Mouse (Mus musculus): Measurements from ENCODE around the gene Hspb2.

Hspb2 gene

GRCm38 (mm10) chr9:50714188-50714587 is 38.0 kb downstream of the Hspb2 start:
- no peak for DNase-seq (ENCODE audit: low read depth, low spot score)

GRCm38 (mm10) chr9:50711337-50711736 is 40.8 kb downstream of the Hspb2 start:
- no peak for DNase-seq (ENCODE audit: low read depth, low spot score)

GRCm38 (mm10) chr9:50709108-50709507 is 43.0 kb downstream of the Hspb2 start:
- peak; percentile 44 for DNase-seq (ENCODE audit: low read depth, low spot score)

- DNase-seq (ENCODE audit: low read depth, low spot score) = no peak
Observed at GRCm38 (mm10) chr9:50704907-50705306, 47.2 kb downstream of the Hspb2 start.

All from A20 (cell line).